Comparison of ENCODE assay signal across 13 mouse cellular contexts in the genomic region with DNA sequence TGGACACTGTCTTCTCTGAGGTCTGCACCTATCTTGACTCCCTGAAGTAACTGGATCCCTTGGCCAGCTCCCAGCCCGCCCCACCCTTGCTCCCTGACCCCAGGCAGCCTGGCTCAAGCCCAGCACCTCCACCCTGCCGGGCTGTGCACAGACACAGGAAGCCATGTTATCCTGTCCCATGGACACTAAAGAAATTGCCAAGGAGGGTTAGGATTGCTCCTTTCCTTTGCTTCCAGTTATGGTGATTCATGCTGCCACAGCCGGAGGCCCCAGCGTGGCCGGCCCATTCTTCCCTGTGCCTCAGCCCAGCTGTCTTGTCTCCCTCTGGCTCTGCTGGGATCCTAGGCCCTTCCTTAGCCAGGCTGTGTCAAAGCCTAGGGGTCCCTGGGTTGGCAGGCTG. TPM values are rescaled to one million over a fixed set of nuclear protein-coding genes. Genes with fewer than 3 reads are reported as not detected.
DNase-seq lines count a peak whose midpoint lies in the region; ATAC-seq and TF ChIP-seq lines count a peak whose summit lies in the region.
"Had no signal": no experiment of that assay in that cellular context is flagged by ENCODE, and none has a peak within 500 bp of the region (broad histone marks: within the 10 kb centered on the region; RNA-seq: fewer than 3 reads in every experiment).

No protein-coding gene starts in this region.

- H3K27me3 ChIP-seq in midbrain, embryonic 10.5 days (ENCODE audit: low read depth, poor library complexity, severe bottlenecking), result no peaks in the 10 kb centered on the region
- no peaks in the 10 kb centered on the region for H3K27me3 ChIP-seq in midbrain, embryonic 11.5 days (ENCODE audit: control insufficient read depth, insufficient read depth, low read length)
- H3K27me3 ChIP-seq in stomach, postnatal 0 days (ENCODE audit: control insufficient read depth, insufficient read depth, low read length), result no peaks in the 10 kb centered on the region
- no peaks in the 10 kb centered on the region for H3K27me3 ChIP-seq in forebrain, embryonic 12.5 days
- H3K27me3 ChIP-seq: limb, embryonic 15.5 days; neural tube, embryonic 12.5 days; Patski had no signal

- TF ChIP-seq EP300 in stomach, postnatal 0 days (optimal IDR thresholded peaks at IDR 0.05), result no peak

- H3K36me3 ChIP-seq in midbrain, embryonic 10.5 days, result peaks cover 4% of the 10 kb centered on the region; the same call in 1 of the 2 replicates
- no peaks in the 10 kb centered on the region for H3K36me3 ChIP-seq in midbrain, embryonic 11.5 days (ENCODE audit: control insufficient read depth, insufficient read depth, low read length)
- no peaks in the 10 kb centered on the region for H3K36me3 ChIP-seq in stomach, postnatal 0 days (ENCODE audit: control insufficient read depth, insufficient read depth, low read length)
- H3K36me3 ChIP-seq in forebrain, embryonic 12.5 days (replicated peaks), result no peaks in the 10 kb centered on the region
- H3K36me3 ChIP-seq: limb, embryonic 15.5 days had no signal

- H3K4me2 ChIP-seq in midbrain, embryonic 11.5 days, result no peak overlapping the region
- no peak overlapping the region for H3K4me2 ChIP-seq in stomach, postnatal 0 days (replicated peaks; ENCODE audit: low read depth)
- H3K4me2 ChIP-seq in forebrain, embryonic 12.5 days, result no peak overlapping the region
- H3K4me2 ChIP-seq: limb, embryonic 15.5 days; neural tube, embryonic 12.5 days had no signal

- WGBS in midbrain, embryonic 10.5 days, result 76% methylated on average over 5 of the region's 5 CpGs
- WGBS in midbrain, embryonic 11.5 days, result 90% methylated on average over 5 of the region's 5 CpGs
- WGBS in stomach, postnatal 0 days, result 41% methylated on average over 5 of the region's 5 CpGs
- whole genome bisulfite sequencing in forebrain, embryonic 12.5 days, result 78% methylated on average over 5 of the region's 5 CpGs

- no peak overlapping the region for H3K4me3 ChIP-seq in midbrain, embryonic 10.5 days
- no peak overlapping the region for H3K4me3 ChIP-seq in midbrain, embryonic 11.5 days (ENCODE audit: low read depth, low read length)
- H3K4me3 ChIP-seq in stomach, postnatal 0 days (ENCODE audit: low read depth, low read length), result no peak overlapping the region
- no peak overlapping the region for H3K4me3 ChIP-seq in forebrain, embryonic 12.5 days (replicated peaks)
- H3K4me3 ChIP-seq: limb, embryonic 15.5 days; neural tube, embryonic 12.5 days had no signal

- H3K9ac ChIP-seq in midbrain, embryonic 11.5 days (ENCODE audit: low read length), result no peak overlapping the region
- H3K9ac ChIP-seq in stomach, postnatal 0 days (ENCODE audit: low read length), result no peak overlapping the region
- H3K9ac ChIP-seq in forebrain, embryonic 12.5 days, result no peak overlapping the region
- H3K9ac ChIP-seq: limb, embryonic 15.5 days; neural tube, embryonic 12.5 days had no signal

- ATAC-seq in midbrain, embryonic 11.5 days (ENCODE audit: low FRiP score), result no peak
- ATAC-seq in stomach, postnatal 0 days (ENCODE audit: low FRiP score, low TSS enrichment), result no peak
- no peak for ATAC-seq in forebrain, embryonic 12.5 days (ENCODE audit: low FRiP score)
- ATAC-seq: Patski had no signal

- DNase-seq in midbrain, embryonic 10.5 days (ENCODE audit: low spot score), result no peak
- no peak for DNase-seq in midbrain, embryonic 11.5 days (ENCODE audit: low spot score, missing footprints)
- DNase-seq in heart, adult 9 months (ENCODE audit: low spot score in 2 of 2), result peak; percentile 71 to 80
- DNase-seq in kidney, postnatal 25 days, result peak; percentile 68 to 86
- DNase-seq in stomach, postnatal 0 days (ENCODE audit: low spot score), result no peak
- DNase-seq in urinary bladder, postnatal 25 days (ENCODE audit: low spot score), result no peak
- no peak for DNase-seq in layer of hippocampus, postnatal 25 days (ENCODE audit: extremely low spot score in 1 of 2, low spot score in 1 of 2)
- DNase-seq: cerebellum, postnatal 14 days had no signal

- no peak for TF ChIP-seq CTCF in stomach, postnatal 0 days (IDR thresholded peaks at IDR 0.05; ENCODE audit: low read depth)

- H3K9me3 ChIP-seq in midbrain, embryonic 10.5 days (replicated peaks), result no peaks in the 10 kb centered on the region
- H3K9me3 ChIP-seq in midbrain, embryonic 11.5 days (ENCODE audit: control insufficient read depth, low read length), result no peaks in the 10 kb centered on the region
- H3K9me3 ChIP-seq in stomach, postnatal 0 days (ENCODE audit: control insufficient read depth, low read length), result no peaks in the 10 kb centered on the region
- no peaks in the 10 kb centered on the region for H3K9me3 ChIP-seq in forebrain, embryonic 12.5 days
- H3K9me3 ChIP-seq: limb, embryonic 15.5 days; neural tube, embryonic 12.5 days had no signal

- H3K27ac ChIP-seq in midbrain, embryonic 10.5 days (replicated peaks), result peak overlapping the region; percentile 39
- H3K27ac ChIP-seq in midbrain, embryonic 11.5 days (ENCODE audit: low read depth, low read length), result no peak overlapping the region
- peak overlapping the region; percentile 74 for H3K27ac ChIP-seq in stomach, postnatal 0 days (replicated peaks)
- no peak overlapping the region for H3K27ac ChIP-seq in forebrain, embryonic 12.5 days
- H3K27ac ChIP-seq: limb, embryonic 15.5 days; neural tube, embryonic 12.5 days had no signal

- H3K4me1 ChIP-seq in midbrain, embryonic 10.5 days, result peaks cover 56% of the 10 kb centered on the region
- H3K4me1 ChIP-seq in midbrain, embryonic 11.5 days (ENCODE audit: control insufficient read depth, insufficient read depth, low read length), result peaks cover 17% of the 10 kb centered on the region
- H3K4me1 ChIP-seq in stomach, postnatal 0 days (replicated peaks; ENCODE audit: control insufficient read depth, insufficient read depth), result no peaks in the 10 kb centered on the region
- peaks cover 25% of the 10 kb centered on the region for H3K4me1 ChIP-seq in forebrain, embryonic 12.5 days

RNA-seq across cellular contexts. Expression of a gene that starts 12.1 kb away (rescaled TPM):
- polyA plus RNA-seq in midbrain, embryonic 10.5 days (2016; fragmentation: Nextera tagmentation; extraction: Ambion mirVana), result 26.4 and 30.3 TPM in 2 replicates
- polyA plus RNA-seq in midbrain, embryonic 11.5 days (2014; fragmentation: Nextera tagmentation; extraction: Ambion mirVana), result 18.3 and 22.0 TPM in 2 replicates
- polyA plus RNA-seq in stomach, postnatal 0 days (2015; fragmentation: Nextera tagmentation; extraction: Ambion mirVana), result 21.8 and 26.1 TPM in 2 replicates
- polyA plus RNA-seq in forebrain, embryonic 12.5 days (2016; fragmentation: Nextera tagmentation; extraction: Ambion mirVana), result 27.0 and 32.1 TPM in 2 replicates
- 100 to 1,000 TPM; 127 to 140 TPM for total RNA-seq in layer of hippocampus, postnatal 25 days (2021)

RNA-seq across cellular contexts. Expression of a gene that starts 12.7 kb away (rescaled TPM):
- polyA plus RNA-seq in midbrain, embryonic 10.5 days (2016; fragmentation: Nextera tagmentation; extraction: Ambion mirVana), result 25.6 and 29.2 TPM in 2 replicates
- 20.5 and 22.7 TPM in 2 replicates for polyA plus RNA-seq in midbrain, embryonic 11.5 days (2014; fragmentation: Nextera tagmentation; extraction: Ambion mirVana)
- 23.0 and 23.3 TPM in 2 replicates for polyA plus RNA-seq in stomach, postnatal 0 days (2015; fragmentation: Nextera tagmentation; extraction: Ambion mirVana)
- 21.0 and 21.4 TPM in 2 replicates for polyA plus RNA-seq in forebrain, embryonic 12.5 days (2016; fragmentation: Nextera tagmentation; extraction: Ambion mirVana)
- total RNA-seq in layer of hippocampus, postnatal 25 days (2021), result 10 to 100 TPM; 17.4 to 24.2 TPM

RNA-seq across cellular contexts. Expression of a gene that starts 34.2 kb away (rescaled TPM):
- polyA plus RNA-seq in midbrain, embryonic 10.5 days (2016; fragmentation: Nextera tagmentation; extraction: Ambion mirVana), result 10.8 and 11.9 TPM in 2 replicates
- 3.4 and 4.5 TPM in 2 replicates for polyA plus RNA-seq in midbrain, embryonic 11.5 days (2014; fragmentation: Nextera tagmentation; extraction: Ambion mirVana)
- 9.1 and 11.3 TPM in 2 replicates for polyA plus RNA-seq in stomach, postnatal 0 days (2015; fragmentation: Nextera tagmentation; extraction: Ambion mirVana)
- polyA plus RNA-seq in forebrain, embryonic 12.5 days (2016; fragmentation: Nextera tagmentation; extraction: Ambion mirVana), result 11.6 and 11.7 TPM in 2 replicates
- total RNA-seq in layer of hippocampus, postnatal 25 days (2021), result 100 to 1,000 TPM; 105 to 124 TPM

RNA-seq across cellular contexts. Expression of a gene that starts 46.8 kb away (rescaled TPM):
- polyA plus RNA-seq in midbrain, embryonic 10.5 days (2016; fragmentation: Nextera tagmentation; extraction: Ambion mirVana), result 15.9 and 17.1 TPM in 2 replicates
- 13.2 and 13.6 TPM in 2 replicates for polyA plus RNA-seq in midbrain, embryonic 11.5 days (2014; fragmentation: Nextera tagmentation; extraction: Ambion mirVana)
- 7.4 and 7.7 TPM in 2 replicates for polyA plus RNA-seq in stomach, postnatal 0 days (2015; fragmentation: Nextera tagmentation; extraction: Ambion mirVana)
- polyA plus RNA-seq in forebrain, embryonic 12.5 days (2016; fragmentation: Nextera tagmentation; extraction: Ambion mirVana), result 15.1 and 17.0 TPM in 2 replicates
- 10 to 100 TPM; 41.4 to 48.8 TPM for total RNA-seq in layer of hippocampus, postnatal 25 days (2021)

RNA-seq across cellular contexts. Expression of a gene that starts 58.2 kb away (rescaled TPM):
- polyA plus RNA-seq in midbrain, embryonic 10.5 days (2016; fragmentation: Nextera tagmentation; extraction: Ambion mirVana), result 0.17 and 0.22 TPM in 2 replicates
- 0.25 and 0.49 TPM in 2 replicates for polyA plus RNA-seq in midbrain, embryonic 11.5 days (2014; fragmentation: Nextera tagmentation; extraction: Ambion mirVana)
- not detected in 2 replicates for polyA plus RNA-seq in stomach, postnatal 0 days (2015; fragmentation: Nextera tagmentation; extraction: Ambion mirVana)
- polyA plus RNA-seq in forebrain, embryonic 12.5 days (2016; fragmentation: Nextera tagmentation; extraction: Ambion mirVana), result 0.19 TPM in 1 of 2 replicates, not detected in the other
- under 1 TPM in 1 of 2 experiments, not detected in 1; 0.33 TPM for total RNA-seq in layer of hippocampus, postnatal 25 days (2021)
- total RNA-seq: hematopoietic stem cell, adult 5-6 weeks had no signal
- polyA plus RNA-seq: limb, embryonic 15.5 days had no signal

Comparison
In these comparisons a context has a peak if more than half of its experiments do, and no peak if none do; other contexts are left out.
1. H3K27ac ChIP-seq: peak in midbrain, embryonic 10.5 days (single experiment) and stomach, postnatal 0 days (single experiment); none in midbrain, embryonic 11.5 days (single experiment) and forebrain, embryonic 12.5 days (single experiment).
2. DNase-seq: peak in heart, adult 9 months (2 of 2) and kidney, postnatal 25 days (2 of 2); none in midbrain, embryonic 10.5 days (single experiment), midbrain, embryonic 11.5 days (single experiment), stomach, postnatal 0 days (single experiment), urinary bladder, postnatal 25 days (single experiment) and layer of hippocampus, postnatal 25 days (0 of 2).